Mouse (Mus musculus): ENCODE results near the gene Ppbp.

The Ppbp gene

GRCm38 (mm10) chr5:90768218-90768617, at the start of gene Ppbp:
Ppbp (plus strand) TSS chr5:90768518.
- DNase-seq: no peak

DNA sequence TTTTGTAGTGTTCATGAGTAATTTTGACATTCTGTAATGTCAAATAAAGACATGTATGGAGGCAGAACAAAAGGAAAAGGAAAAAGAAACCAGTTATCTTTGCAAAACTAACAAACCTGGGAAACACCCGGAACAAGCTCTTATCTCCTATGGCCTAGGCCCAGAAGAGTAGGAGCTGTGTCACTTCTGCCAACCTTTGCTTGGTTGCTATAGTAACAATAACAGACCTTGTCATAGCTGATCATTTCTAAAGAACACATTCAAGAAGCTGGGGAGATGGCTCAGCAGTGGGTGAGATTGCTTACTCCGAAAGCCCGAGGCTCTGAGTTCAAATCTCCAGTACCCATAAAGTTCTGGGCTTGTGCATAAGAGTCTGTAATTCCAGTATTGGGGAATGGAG, 45.7 kb upstream of the Ppbp start:
- no peak for DNase-seq

DNA sequence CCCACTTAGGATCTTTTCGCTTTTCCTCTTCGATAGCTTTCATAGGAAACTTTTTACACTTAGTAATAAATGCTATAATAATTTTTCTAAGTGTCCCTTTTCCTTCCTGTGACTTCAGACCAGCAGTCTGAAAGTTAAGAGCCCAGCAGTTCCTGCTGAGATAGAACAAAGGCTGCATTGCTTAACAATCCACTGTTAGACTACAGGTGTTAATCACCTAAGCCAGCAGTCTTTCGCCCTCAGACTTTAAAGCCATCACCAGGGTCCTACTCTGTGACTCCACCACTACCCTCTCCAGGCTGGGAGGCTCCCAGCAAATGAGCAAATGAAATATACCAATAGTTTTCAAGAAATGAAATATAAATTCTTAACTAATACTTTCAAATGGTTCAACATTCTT, 40.1 kb upstream of the Ppbp start:
- DNase-seq: no peak

DNA sequence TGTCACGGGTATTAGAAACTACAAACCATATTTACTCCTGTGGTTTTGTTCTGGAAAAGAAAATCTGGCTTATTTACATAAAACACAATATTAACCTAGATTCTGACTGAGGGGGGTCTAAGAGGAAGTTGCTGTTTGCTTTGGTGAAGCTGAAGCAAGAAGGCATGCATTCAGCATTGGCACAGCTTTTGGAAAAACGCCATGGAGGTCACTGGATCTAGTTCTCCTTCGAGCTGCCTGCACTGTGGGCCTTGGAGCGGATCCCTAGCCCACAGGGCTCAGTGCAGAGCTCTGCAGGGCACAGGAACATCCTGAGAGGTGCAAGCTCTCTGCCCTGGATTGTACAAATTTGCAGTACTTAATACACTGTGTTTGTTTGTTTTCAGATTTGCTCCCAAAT, 36.8 kb upstream of the Ppbp start:
- DNase-seq: peak; percentile 64

DNA sequence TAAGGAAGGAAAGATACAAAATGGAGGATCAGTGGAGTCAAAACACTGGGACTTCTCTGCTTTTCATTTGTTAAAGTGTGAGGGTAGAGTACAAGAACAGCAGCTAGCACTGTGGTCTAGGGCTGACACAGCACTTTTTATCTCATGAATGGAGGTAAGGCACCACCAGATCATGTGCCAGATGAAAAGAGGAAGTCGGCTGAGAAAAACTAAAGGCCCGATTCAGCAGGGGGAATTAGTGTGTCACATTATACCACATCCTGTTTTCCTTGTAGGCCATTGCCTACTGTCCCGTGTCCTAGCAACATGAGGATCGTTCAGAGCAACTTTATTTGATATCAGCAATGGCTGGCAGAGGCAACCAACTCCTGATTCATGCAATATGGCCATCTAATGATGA, 26.3 kb upstream of the Ppbp start:
- DNase-seq: no peak

GRCm38 (mm10) chr5:90753934-90754333, 14.4 kb upstream of the Ppbp start:
- no peak for DNase-seq

GRCm38 (mm10) chr5:90758020-90758605, 10.2 kb upstream of the Ppbp start:
- DNase-seq: peak; percentile 1

DNA sequence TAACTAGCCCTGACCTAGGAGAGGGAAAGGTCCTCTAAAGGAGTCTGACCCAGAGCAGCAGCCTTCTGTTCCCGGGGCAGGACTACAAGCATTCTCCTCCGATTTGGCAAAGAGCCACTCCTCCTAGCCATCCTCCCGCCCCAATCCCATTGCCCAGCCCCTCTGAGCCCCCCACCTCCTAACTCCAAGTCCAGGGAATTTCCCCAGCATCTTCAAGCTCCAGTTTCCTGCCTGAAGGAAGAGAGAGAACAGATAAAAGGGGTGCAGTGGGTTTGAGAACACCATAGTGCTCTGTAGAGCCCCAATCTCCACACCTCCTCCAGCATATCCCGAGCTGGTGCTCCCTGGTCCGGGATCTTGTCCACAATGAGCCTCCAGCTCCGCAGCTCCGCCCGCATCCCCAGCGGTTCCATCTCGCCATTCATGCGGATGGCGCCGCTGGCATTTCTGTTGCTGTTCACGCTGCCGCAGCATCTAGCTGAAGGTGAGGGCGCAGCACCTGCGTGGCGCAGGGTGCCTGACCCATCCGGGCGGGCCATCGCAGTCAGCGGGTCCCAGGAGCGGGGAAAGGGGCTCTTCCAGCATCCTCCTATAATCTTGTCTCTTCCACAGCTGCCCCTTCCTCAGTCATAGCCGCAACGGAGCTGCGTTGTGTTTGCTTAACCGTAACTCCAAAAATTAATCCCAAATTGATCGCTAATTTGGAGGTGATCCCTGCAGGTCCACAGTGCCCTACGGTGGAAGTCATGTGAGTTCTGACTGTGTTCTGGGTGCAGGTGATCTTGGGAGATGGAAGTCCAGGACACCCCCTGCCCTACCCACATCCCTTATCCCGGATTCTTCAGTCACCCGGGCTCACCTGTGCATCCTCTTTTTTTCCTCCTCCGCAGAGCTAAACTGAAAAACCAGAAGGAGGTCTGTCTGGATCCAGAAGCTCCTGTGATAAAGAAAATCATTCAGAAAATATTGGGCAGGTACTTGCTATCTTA, 8.9 kb upstream of the Ppbp start, which contains the start of gene Cxcl5:
Cxcl5 (plus strand) TSS at position 284 of the 989 bp plus-strand sequence.
- DNase-seq: no peak

GRCm38 (mm10) chr5:90760303-90760702, 8.0 kb upstream of the Ppbp start:
- DNase-seq: no peak

DNA sequence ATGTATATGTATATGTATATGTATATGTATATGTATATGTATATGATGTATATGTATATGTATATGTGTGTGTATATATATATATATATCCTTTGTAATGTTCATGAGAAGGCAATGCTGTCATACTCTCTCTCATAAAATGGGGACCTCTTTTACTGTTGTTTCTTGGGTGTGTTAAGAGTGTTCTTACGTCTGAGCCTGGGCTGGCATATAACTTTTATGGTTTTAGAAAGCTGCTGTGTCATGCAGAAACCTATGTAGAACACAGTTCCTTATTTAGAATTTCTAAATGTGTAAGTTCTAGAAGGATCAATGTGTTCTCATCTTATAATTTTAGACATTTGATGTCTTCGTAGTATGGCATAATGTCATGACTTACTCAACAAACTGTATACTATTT, 7.5 kb upstream of the Ppbp start:
- no peak for DNase-seq

- DNase-seq: no peak
Observed at GRCm38 (mm10) chr5:90761834-90762233, 6.5 kb upstream of the Ppbp start.

- no peak for DNase-seq
Observed at GRCm38 (mm10) chr5:90763912-90764665, 4.2 kb upstream of the Ppbp start.

DNA sequence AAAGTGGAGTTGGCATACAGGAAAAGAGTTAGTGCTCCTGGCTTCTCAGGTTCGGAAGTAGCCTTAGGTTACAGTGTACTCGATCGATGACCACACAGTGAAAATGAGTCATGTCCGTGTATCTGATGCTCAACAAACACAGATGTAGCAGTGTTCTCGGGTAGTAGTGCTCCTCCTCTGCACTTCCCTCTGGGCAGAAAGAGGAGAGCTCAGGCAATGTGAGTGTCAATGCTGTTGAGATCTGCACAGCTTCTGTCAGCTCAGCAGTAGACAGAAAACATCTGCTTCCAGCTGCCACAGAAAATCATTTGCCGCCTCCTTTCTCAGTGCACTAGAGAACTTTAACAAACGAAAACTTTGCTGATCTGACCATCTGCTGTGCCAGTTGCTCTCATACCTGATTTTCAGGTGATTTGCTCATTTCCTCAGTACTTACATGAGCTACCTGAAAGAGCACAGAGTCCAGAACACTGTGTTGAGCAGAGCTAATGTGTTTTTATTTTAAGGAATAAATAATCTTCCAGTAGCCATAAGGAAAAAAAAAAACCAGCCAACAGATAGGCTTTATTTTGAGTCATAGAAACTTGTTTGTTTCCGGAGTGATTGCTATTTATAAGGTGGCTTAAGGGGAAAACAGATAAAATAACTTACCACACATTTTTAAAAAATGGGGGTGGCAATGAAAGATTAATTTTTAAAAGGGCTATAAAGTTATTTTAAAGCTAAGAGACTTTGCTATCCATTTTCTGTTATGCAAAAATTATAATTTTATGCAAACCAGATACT, 2.3 kb upstream of the Ppbp start:
- DNase-seq: no peak

GRCm38 (mm10) chr5:90771369-90771768, 3.1 kb downstream of the Ppbp start:
- DNase-seq: no peak

GRCm38 (mm10) chr5:90771880-90772653, 3.7 kb downstream of the Ppbp start, which contains the start of gene Pf4:
Pf4 (plus strand) TSS chr5:90772435.
- no peak for DNase-seq

GRCm38 (mm10) chr5:90775562-90775961, 7.2 kb downstream of the Ppbp start:
- DNase-seq: no peak

GRCm38 (mm10) chr5:90777621-90778020, 9.3 kb downstream of the Ppbp start:
- no peak for DNase-seq

DNA sequence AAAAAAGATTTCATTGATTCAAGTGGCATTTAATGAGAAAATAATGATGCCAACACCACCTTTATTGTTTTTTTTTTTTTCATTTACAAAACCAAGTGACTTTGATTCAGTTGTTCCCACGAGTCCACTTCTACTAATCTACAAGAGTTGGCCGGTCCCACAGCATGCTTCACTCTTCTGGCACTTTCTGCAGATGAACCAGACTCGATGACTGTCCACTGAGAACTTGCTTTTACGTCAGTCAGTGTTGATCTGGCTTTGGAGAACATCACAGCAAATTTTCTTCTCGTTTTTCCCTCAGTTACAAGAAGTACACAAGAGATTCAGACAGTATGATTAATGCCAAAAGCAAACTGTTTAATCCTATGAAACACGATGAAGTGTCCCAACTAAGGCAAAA, 10.5 kb downstream of the Ppbp start:
- DNase-seq: no peak

DNA sequence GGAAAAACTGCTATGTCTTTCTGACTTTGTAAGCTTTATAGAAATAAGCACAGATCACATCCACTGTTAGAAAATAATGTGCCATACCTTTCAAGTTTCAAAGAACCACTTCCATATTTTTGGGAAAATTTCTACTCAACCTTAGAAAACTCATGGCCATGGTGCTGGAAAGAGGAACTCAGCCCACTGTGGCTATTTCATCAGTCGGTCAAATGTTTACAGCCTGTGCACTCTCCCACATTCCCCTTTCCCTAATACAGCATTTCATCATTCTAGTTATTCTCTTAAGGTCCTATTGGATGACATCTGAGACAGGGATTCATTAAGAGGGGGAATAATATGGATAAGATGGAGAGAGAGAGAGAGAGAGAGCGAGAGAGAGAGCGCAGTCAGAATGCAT, 15.4 kb downstream of the Ppbp start:
- no peak for DNase-seq

GRCm38 (mm10) chr5:90785659-90786588, 17.6 kb downstream of the Ppbp start, which contains the start of gene Cxcl3:
Cxcl3 (plus strand) TSS chr5:90786103.
- peak; percentile 4 for DNase-seq

All from cerebellum, adult 9-10 months (tissue).